In genomic region chr2:84416501-84416900, GRCm38 (mm10) we compare ENCODE assay signal across 19 mouse cellular contexts. TPM values are rescaled to one million over a fixed set of nuclear protein-coding genes. Genes with fewer than 3 reads are reported as not detected.
DNase-seq lines count a peak whose midpoint lies in the region.
"Had no signal": no experiment of that assay in that cellular context is flagged by ENCODE, and none has a peak within 500 bp of the region (broad histone marks: within the 10 kb centered on the region; RNA-seq: fewer than 3 reads in every experiment).

No protein-coding gene starts in this region.

- DNase-seq in embryo, embryonic 10.5 days (ENCODE audit: low spot score): peak; percentile 23
- no peak for DNase-seq in embryo, embryonic 10 days (ENCODE audit: low spot score)
- peak; percentile 29 for DNase-seq in heart, postnatal 4 days
- no peak for DNase-seq in heart, adult 11 months
- DNase-seq in lung, postnatal 10 days: peak; percentile 24
- no peak for DNase-seq in lung, postnatal 4 days
- peak; percentile 58 for DNase-seq in fat pad, adult 2 months (ENCODE audit: extremely low read depth, low read depth, low spot score)
- no peak for DNase-seq in retina, postnatal 1 day
- DNase-seq: adrenal gland, adult 2 months; cerebellum, adult 11 months; cerebellum, adult 9-10 months; cerebellum, postnatal 36 days; forebrain, postnatal 0 days; kidney, adult 8-10 months; kidney, postnatal 4 days; left cerebral cortex, postnatal 4 days; liver, postnatal 0 days; thymus, postnatal 4 days had no signal

RNA-seq across cellular contexts. Expression of gene Calcrl, which starts 8.7 kb away (rescaled TPM):
- total RNA-seq in heart, postnatal 4 days (2021): 10 to 100 TPM; 37.2 to 41.6 TPM
- total RNA-seq: MEL had no signal

Comparison
In these comparisons a context has a peak if more than half of its experiments do, and no peak if none do; other contexts are left out.
1. DNase-seq: peak in embryo, embryonic 10.5 days (single experiment), heart, postnatal 4 days (single experiment), lung, postnatal 10 days (single experiment) and fat pad, adult 2 months (single experiment); none in embryo, embryonic 10 days (single experiment), heart, adult 11 months (single experiment), lung, postnatal 4 days (0 of 2) and retina, postnatal 1 day (single experiment).